Mouse (Mus musculus): ENCODE results near the gene Foxl1. TPM values are rescaled to one million over a fixed set of nuclear protein-coding genes. Genes with fewer than 3 reads are reported as not detected.
"Not testable (repeated sequence)": the region's sequence is repeated elsewhere in the genome, so short reads cannot be mapped to it uniquely, and the experiment has no call there.

Foxl1 gene
- polyA plus RNA-seq, 1 experiment from 2014 or later = 0.36 TPM

GRCm38 (mm10) chr8:121129265-121129940 lies 1.7 kb downstream of the Foxl1 start:
- H3K4me3 ChIP-seq (replicated peaks) = no peak overlapping the region; the same call in 1 of the 2 replicates
- H3K4me1 ChIP-seq = peaks cover 27% of the 10 kb centered on the region
- 14% methylated on average over 16 of the region's 16 CpGs for WGBS
- no peaks in the 10 kb centered on the region for H3K36me3 ChIP-seq (replicated peaks)
- peaks cover 99% of the 10 kb centered on the region for H3K27me3 ChIP-seq
- no peak overlapping the region for H3K27ac ChIP-seq
- ATAC-seq (ENCODE audit: low FRiP score) = no peak
- no peak overlapping the region for H3K4me2 ChIP-seq
- no peaks in the 10 kb centered on the region for H3K9me3 ChIP-seq
- H3K9ac ChIP-seq = no peak overlapping the region

- Histone ChIP-seq H3K9me3 (no peaks in the 10 kb centered on the region), H3K27me3 (peaks cover 95% of the 10 kb centered on the region), H3K27ac (no peak overlapping the region), H3K4me2 (no peak overlapping the region), H3K9ac (no peak overlapping the region), H3K4me3 (replicated peaks) (no peak overlapping the region), H3K4me1 (peaks cover 21% of the 10 kb centered on the region), H3K36me3 (replicated peaks) (no peaks in the 10 kb centered on the region)
- WGBS = 39% methylated on average over 5 of the region's 5 CpGs
- no peak for ATAC-seq (ENCODE audit: low FRiP score)
Measured at GRCm38 (mm10) chr8:121130522-121130921, 2.8 kb downstream of the Foxl1 start.

- Histone ChIP-seq H3K4me1 (peaks cover 12% of the 10 kb centered on the region), H3K36me3 (replicated peaks) (no peaks in the 10 kb centered on the region), H3K4me3 (replicated peaks) (no peak overlapping the region), H3K27me3 (peaks cover 69% of the 10 kb centered on the region), H3K27ac (no peak overlapping the region), H3K9ac (no peak overlapping the region), H3K9me3 (peaks cover 11% of the 10 kb centered on the region), H3K4me2 (no peak overlapping the region)
- no peak for ATAC-seq (ENCODE audit: low FRiP score)
- WGBS = 60% methylated on average over 5 of the region's 5 CpGs
Measured at GRCm38 (mm10) chr8:121132961-121133513, 5.3 kb downstream of the Foxl1 start.

GRCm38 (mm10) chr8:121134102-121134501 lies 6.4 kb downstream of the Foxl1 start:
- H3K36me3 ChIP-seq (replicated peaks) = no peaks in the 10 kb centered on the region
- no peak overlapping the region for H3K27ac ChIP-seq
- peaks cover 1% of the 10 kb centered on the region; the same call in 1 of the 2 replicates for H3K4me1 ChIP-seq
- ATAC-seq (ENCODE audit: low FRiP score) = no peak
- peaks cover 17% of the 10 kb centered on the region for H3K9me3 ChIP-seq
- H3K27me3 ChIP-seq = peaks cover 59% of the 10 kb centered on the region
- H3K9ac ChIP-seq = no peak overlapping the region
- H3K4me3 ChIP-seq (replicated peaks) = no peak overlapping the region
- WGBS = 94% methylated on average over 10 of the region's 10 CpGs
- no peak overlapping the region for H3K4me2 ChIP-seq

DNA sequence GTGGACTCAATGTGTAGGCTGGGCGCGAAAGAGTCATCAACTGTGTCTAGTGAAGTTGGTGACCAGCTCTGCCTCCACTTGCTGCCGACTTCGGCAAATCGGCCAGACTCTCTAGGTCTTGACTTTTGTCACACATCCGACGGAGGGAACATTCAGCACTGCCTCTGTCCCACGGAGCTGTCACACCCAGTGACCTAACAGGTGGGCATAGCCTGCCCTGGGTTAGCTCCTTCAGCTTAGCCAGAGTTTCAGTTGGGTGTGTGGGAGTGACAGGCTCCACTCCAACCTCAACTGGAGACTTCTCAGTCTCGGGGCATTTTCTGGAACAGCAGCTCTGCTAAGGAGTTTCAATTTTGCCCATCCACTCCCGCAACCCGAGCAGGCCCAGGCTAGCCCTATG lies 6.8 kb downstream of the Foxl1 start:
- ATAC-seq (ENCODE audit: low FRiP score) = no peak
- Histone ChIP-seq H3K9ac (no peak overlapping the region), H3K4me3 (replicated peaks) (no peak overlapping the region), H3K27ac (no peak overlapping the region), H3K9me3 (peaks cover 17% of the 10 kb centered on the region), H3K27me3 (peaks cover 55% of the 10 kb centered on the region), H3K4me2 (no peak overlapping the region), H3K36me3 (replicated peaks) (no peaks in the 10 kb centered on the region), H3K4me1 (no peaks in the 10 kb centered on the region)
- WGBS = 88% methylated on average over 11 of the region's 11 CpGs

DNA sequence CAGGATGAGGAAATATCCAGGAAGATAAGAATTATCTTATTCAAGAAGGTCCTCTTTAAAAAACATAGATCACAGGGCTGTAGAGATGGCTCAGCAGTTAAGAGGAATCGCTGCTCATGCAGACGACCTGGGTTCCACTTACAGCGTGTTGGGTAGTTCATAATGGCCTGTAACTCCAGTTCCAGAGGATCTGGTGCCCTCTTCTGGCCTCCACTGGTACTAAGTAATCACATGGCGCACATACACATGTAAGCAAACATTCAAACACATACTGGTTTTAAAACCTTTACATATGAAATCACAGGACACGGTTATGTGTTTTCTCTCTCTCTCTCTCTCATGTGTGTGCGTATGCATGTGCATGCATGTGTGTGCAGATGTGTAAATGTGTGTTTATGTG lies 9.1 kb downstream of the Foxl1 start:
- Histone ChIP-seq H3K4me1 (no peaks in the 10 kb centered on the region), H3K9ac (no peak overlapping the region), H3K27ac (no peak overlapping the region), H3K9me3 (peaks cover 17% of the 10 kb centered on the region), H3K27me3 (peaks cover 42% of the 10 kb centered on the region), H3K4me2 (no peak overlapping the region), H3K36me3 (replicated peaks) (no peaks in the 10 kb centered on the region), H3K4me3 (replicated peaks) (no peak overlapping the region)
- no peak for ATAC-seq (ENCODE audit: low FRiP score)
- whole genome bisulfite sequencing = 90% methylated on average over 6 of the region's 6 CpGs

DNA sequence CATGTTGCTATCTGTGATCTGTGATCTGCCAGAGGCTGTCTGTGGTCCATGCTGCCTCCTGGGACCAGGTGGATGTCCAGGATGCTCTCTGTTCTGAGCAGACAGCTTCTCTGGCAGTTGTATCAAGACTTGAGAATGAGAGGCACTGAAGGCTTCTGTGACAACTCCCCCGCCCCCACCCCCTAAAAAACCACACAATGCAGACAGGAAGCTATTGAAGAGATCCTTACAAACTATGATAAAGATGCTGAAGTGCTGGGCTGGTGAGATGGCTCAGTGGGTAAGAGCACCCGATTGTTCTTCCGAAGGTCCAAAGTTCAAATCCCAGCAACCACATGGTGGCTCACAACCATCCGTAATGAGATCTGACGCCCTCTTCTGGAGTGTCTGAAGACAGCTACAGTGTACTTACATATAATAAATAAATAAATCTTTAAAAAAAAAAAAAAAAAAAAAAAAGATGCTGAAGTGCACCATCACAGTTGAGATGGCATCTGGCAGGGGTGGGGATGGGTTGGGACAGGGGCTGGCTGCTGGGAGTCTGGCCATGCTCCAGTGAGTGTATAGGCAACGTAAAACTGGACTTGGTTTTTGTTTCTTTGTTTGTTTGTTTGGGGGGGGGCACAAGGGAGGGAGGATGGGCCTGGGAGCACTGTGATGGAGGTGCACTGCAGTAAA lies 17.9 kb downstream of the Foxl1 start:
- not testable (repeated sequence) for H3K9ac ChIP-seq; H3K9me3 ChIP-seq; ATAC-seq (ENCODE audit: low FRiP score); H3K27ac ChIP-seq; H3K4me3 ChIP-seq (replicated peaks); H3K4me2 ChIP-seq; H3K36me3 ChIP-seq (replicated peaks); H3K4me1 ChIP-seq
- H3K27me3 ChIP-seq = peaks cover 43% of the 10 kb centered on the region
- WGBS = 74% methylated on average over 4 of the region's 6 CpGs

DNA sequence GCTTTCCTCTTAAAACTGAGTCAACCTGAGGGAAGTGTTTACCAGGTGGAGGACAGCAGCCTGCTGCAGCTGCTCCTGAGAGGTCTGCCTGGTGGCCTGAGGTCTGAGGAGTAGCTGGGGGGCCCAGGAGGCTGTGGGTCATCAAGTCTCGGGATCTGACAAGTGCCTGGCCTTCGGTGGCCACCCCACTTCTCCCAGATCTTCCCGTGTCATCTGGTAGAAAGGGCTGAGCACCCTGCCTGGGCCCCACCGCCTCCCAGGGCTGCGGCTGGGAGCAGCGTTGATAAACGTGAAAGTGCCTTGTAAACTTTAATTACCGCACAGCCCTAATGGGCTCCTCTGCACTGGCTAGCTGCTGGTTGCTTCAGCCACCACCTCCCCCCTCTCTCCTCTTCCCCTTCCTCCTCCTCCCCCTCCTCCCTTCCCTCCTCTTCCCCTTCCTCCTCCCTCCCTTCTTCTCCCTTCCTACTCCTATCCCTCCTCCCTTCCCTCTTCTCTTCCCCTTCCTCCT lies 20.9 kb downstream of the Foxl1 start:
- no peak for ATAC-seq (ENCODE audit: low FRiP score)

DNA sequence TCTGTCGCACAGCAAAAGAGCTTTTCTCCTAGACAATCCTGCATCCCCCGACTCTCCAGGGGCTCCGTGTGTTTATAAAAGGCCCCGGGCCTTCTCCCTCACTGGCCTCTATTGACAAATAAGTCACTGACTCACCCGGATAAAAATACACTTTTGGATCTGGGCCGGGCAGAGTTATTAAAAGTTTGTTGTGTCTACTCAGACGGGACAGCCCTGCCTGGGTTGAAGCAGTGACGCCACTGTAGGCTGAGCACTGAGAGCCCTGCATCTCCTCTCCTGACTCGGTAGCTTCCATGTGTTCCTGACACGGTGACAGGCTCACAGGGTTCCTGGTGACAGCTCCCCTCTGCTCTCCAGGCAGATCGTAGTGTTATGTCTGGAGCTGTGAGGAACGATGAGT lies 24.7 kb downstream of the Foxl1 start:
- H3K9ac ChIP-seq = no peak overlapping the region
- H3K27ac ChIP-seq = no peak overlapping the region
- WGBS = 75% methylated on average over 12 of the region's 12 CpGs
- no peak overlapping the region for H3K4me3 ChIP-seq (replicated peaks)
- H3K4me2 ChIP-seq = no peak overlapping the region
- peaks cover 12% of the 10 kb centered on the region; the same call in 1 of the 2 replicates for H3K27me3 ChIP-seq
- no peaks in the 10 kb centered on the region for H3K9me3 ChIP-seq
- no peak for ATAC-seq (ENCODE audit: low FRiP score)
- no peaks in the 10 kb centered on the region for H3K36me3 ChIP-seq (replicated peaks)
- no peaks in the 10 kb centered on the region for H3K4me1 ChIP-seq

More for the DNA sequence above, 20.9 kb downstream of the Foxl1 start:
- peaks cover 26% of the 10 kb centered on the region for H3K27me3 ChIP-seq
- H3K9ac ChIP-seq = no peak overlapping the region
- no peak overlapping the region for H3K27ac ChIP-seq
- H3K4me2 ChIP-seq = no peak overlapping the region
- H3K4me3 ChIP-seq (replicated peaks) = no peak overlapping the region
- 45% methylated on average over 8 of the region's 8 CpGs for WGBS
- H3K36me3 ChIP-seq (replicated peaks) = no peaks in the 10 kb centered on the region
- no peaks in the 10 kb centered on the region for H3K4me1 ChIP-seq
- no peaks in the 10 kb centered on the region for H3K9me3 ChIP-seq

DNA sequence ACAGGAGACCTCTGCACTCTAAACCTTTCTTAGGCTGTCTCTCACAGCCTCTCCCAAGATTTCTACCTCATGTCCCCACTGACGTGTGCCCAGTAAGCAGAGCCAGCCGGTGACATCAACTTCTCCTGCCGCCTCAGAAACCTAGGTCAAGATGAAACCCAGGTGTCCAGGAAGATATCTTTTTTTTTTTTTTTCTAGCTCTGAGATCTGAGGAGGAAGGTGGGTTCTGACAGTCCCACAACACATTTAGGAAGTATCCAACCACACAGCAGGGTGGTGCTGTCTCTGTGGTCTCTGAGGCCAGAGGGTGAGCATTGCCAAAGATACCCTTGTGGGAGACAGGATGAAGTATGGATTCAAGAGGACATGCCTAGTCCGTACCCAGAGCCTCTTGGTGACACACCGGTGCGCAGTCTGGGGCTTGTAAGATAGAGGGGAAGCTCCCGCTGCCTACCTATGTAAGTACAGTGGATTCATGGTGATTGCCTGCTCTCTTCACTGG lies 29.3 kb downstream of the Foxl1 start:
- no peaks in the 10 kb centered on the region for H3K4me1 ChIP-seq
- no peaks in the 10 kb centered on the region for H3K36me3 ChIP-seq (replicated peaks)
- no peak for ATAC-seq (ENCODE audit: low FRiP score)
- H3K9ac ChIP-seq = no peak overlapping the region
- peaks cover 3% of the 10 kb centered on the region; the same call in 1 of the 2 replicates for H3K27me3 ChIP-seq
- no peak overlapping the region for H3K4me2 ChIP-seq
- no peak overlapping the region for H3K27ac ChIP-seq
- H3K9me3 ChIP-seq = no peaks in the 10 kb centered on the region
- 93% methylated on average over 7 of the region's 7 CpGs for WGBS
- no peak overlapping the region for H3K4me3 ChIP-seq (replicated peaks)

DNA sequence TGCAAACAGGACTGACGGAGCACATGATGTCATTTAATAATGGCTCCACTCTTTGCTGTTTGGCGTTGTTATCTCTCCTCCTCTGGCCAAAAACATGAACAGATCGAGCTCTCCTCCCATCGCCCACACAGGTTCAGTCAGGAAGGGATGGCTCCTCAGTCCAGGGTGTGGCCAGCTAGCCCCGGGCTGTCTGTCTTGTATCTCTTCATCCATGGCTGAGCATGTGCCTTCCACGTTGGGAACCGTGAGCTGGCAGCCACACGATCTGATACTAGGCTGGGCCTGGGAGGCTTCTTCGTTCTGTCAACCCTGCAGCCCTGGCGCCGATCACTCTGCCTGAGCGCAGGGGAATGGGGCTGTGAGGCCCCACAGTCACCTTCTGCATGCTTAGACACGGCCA lies 31.1 kb downstream of the Foxl1 start:
- Histone ChIP-seq H3K4me3 (replicated peaks) (no peak overlapping the region), H3K27ac (no peak overlapping the region), H3K4me1 (no peaks in the 10 kb centered on the region), H3K36me3 (replicated peaks) (no peaks in the 10 kb centered on the region), H3K9ac (no peak overlapping the region), H3K27me3 (peaks cover 3% of the 10 kb centered on the region; the same call in 1 of the 2 replicates), H3K9me3 (no peaks in the 10 kb centered on the region), H3K4me2 (no peak overlapping the region)
- no peak for ATAC-seq (ENCODE audit: low FRiP score)
- WGBS = 84% methylated on average over 13 of the region's 13 CpGs

GRCm38 (mm10) chr8:121161437-121161836 lies 33.7 kb downstream of the Foxl1 start:
- no peak for ATAC-seq (ENCODE audit: low FRiP score)
- Histone ChIP-seq H3K36me3 (replicated peaks) (no peaks in the 10 kb centered on the region), H3K27ac (no peak overlapping the region), H3K4me2 (no peak overlapping the region), H3K4me1 (no peaks in the 10 kb centered on the region), H3K9ac (no peak overlapping the region), H3K27me3 (peaks cover 3% of the 10 kb centered on the region; the same call in 1 of the 2 replicates), H3K9me3 (no peaks in the 10 kb centered on the region), H3K4me3 (replicated peaks) (no peak overlapping the region)
- 92% methylated on average over 5 of the region's 5 CpGs for WGBS
